Mouse (Mus musculus) forebrain, embryonic 14.5 days (tissue): ENCODE data around the gene Mrpl28. TPM values are rescaled to one million over a fixed set of nuclear protein-coding genes. Genes with fewer than 3 reads are reported as not detected.
A peak's percentile ranks its signal among the peaks of the same experiment; 100 is the strongest.
"Not testable (repeated sequence)": the region's sequence is repeated elsewhere in the genome, so short reads cannot be mapped to it uniquely, and the experiment has no call there.

ENCODE experiments used
- ATAC-seq: fragments of 200-750 bp; cut with Nextera tagmentation; 2 replicates; pipeline ENCODE4 v1.8.0; 2017; ENCODE audit warnings: mild to moderate bottlenecking, moderate library complexity
- DNase-seq: peaks from one replicate; pipeline ENCODE4 v3.0.0-alpha.2; 2015; ENCODE audit warnings: low spot score
- H3K27ac ChIP-seq: fragments of 300-500 bp; sonication (generic); 2 replicates; pipeline ENCODE4 v1.5.1; 2014; ENCODE audit warnings: low read depth, mild to moderate bottlenecking, control low read depth, low read length, moderate library complexity
- H3K27me3 ChIP-seq: fragments of 300-500 bp; sonication (generic); replicated peaks from 2 replicates; pipeline ENCODE4 v1.6.1; 2014; ENCODE audit warnings: low read length, control low read depth, mixed read lengths; ENCODE audit not compliant: control insufficient read depth, insufficient read depth
- H3K36me3 ChIP-seq: fragments of 300-500 bp; sonication (generic); 2 replicates; pipeline ENCODE4 v1.6.1; 2014; ENCODE audit warnings: low read length, control low read depth; ENCODE audit not compliant: control insufficient read depth, insufficient read depth
- H3K4me1 ChIP-seq: fragments of 300-500 bp; sonication (generic); 2 replicates; pipeline ENCODE4 v1.6.1; 2014; ENCODE audit warnings: antibody characterized with exemption, low read length, control low read depth; ENCODE audit not compliant: control insufficient read depth, insufficient read depth
- H3K4me2 ChIP-seq: fragments of 300-500 bp; sonication (generic); 2 replicates; pipeline ENCODE4 v1.6.1; 2014; ENCODE audit warnings: mild to moderate bottlenecking, control low read depth, low read length
- H3K4me3 ChIP-seq: fragments of 300-500 bp; sonication (generic); 2 replicates; pipeline ENCODE4 v1.5.1; 2014; ENCODE audit warnings: low read depth, low read length, control low read depth
- H3K9ac ChIP-seq: fragments of 300-500 bp; sonication (generic); 2 replicates; pipeline ENCODE4 v1.6.1; 2014; ENCODE audit warnings: mild to moderate bottlenecking, low read length, control low read depth, moderate library complexity
- H3K9me3 ChIP-seq: fragments of 300-500 bp; sonication (generic); replicated peaks from 2 replicates; pipeline ENCODE4 v1.6.1; 2016; ENCODE audit warnings: low read length, control low read depth, mixed read lengths; ENCODE audit not compliant: control insufficient read depth
- WGBS: fragments of 180-500 bp; shearing (Covaris S2); extraction: QIAGEN DNeasy Blood & Tissue Kit; methylation state at CpG from one replicate; pipeline ENCODE4 v1.1.7; 2014; 5-methylcytosine and 5-hydroxymethylcytosine counted together
- polyA plus RNA-seq: library from polyadenylated mRNA; unstranded; fragments of >200 nt; fragmentation: Nextera tagmentation; extraction: Ambion mirVana; gene quantifications from 2 replicates; pipeline ENCODE4 v1.2.1, GENCODE M21; 2014

Mrpl28 gene
- polyA plus RNA-seq, 1 experiment from 2014 or later: 250 TPM

DNA sequence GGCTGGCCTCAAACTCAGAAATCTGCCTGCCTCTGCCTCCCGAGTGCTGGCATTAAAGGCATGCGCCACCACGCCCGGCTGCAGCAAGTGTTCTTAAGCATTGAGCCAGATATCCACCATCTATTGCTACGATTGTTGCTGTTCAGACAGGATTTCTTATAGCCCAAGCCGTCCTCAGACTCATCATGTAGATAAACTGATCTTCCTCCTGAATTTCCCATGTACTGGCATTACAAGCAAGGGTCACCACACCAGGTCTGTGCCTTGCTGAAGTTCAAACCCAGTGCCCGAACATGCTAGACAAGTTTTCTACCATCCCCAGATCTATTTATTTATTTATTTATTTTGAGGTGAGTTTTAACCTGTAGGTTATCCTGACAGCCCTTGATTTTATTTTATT, 24.8 kb upstream of the Mrpl28 start:
- no peak for ATAC-seq
- 91% methylated on average over 7 of the region's 7 CpGs for WGBS

GRCm38 (mm10) chr17:26099316-26099715, 24.0 kb upstream of the Mrpl28 start:
- H3K27me3 ChIP-seq, ATAC-seq, H3K9me3 ChIP-seq, H3K4me3 ChIP-seq, H3K36me3 ChIP-seq, H3K4me1 ChIP-seq, H3K27ac ChIP-seq, H3K4me2 ChIP-seq, H3K9ac ChIP-seq, DNase-seq: not testable (repeated sequence)
- WGBS: 60% methylated on average over 3 of the region's 3 CpGs

More for the DNA sequence above, 24.8 kb upstream of the Mrpl28 start:
- H3K27me3 ChIP-seq: no peaks in the 10 kb centered on the region
- H3K36me3 ChIP-seq: no peaks in the 10 kb centered on the region
- H3K4me3 ChIP-seq: no peak overlapping the region
- peaks cover 4% of the 10 kb centered on the region; the same call in 1 of the 2 replicates for H3K4me1 ChIP-seq
- H3K4me2 ChIP-seq: no peak overlapping the region
- H3K9ac ChIP-seq: no peak overlapping the region
- no peaks in the 10 kb centered on the region for H3K9me3 ChIP-seq
- no peak overlapping the region for H3K27ac ChIP-seq
- DNase-seq: no peak

GRCm38 (mm10) chr17:26100166-26100565, 23.1 kb upstream of the Mrpl28 start:
- Histone ChIP-seq H3K9ac (no peak overlapping the region), H3K4me2 (no peak overlapping the region), H3K9me3 (no peaks in the 10 kb centered on the region), H3K27ac (no peak overlapping the region), H3K36me3 (no peaks in the 10 kb centered on the region), H3K27me3 (no peaks in the 10 kb centered on the region), H3K4me3 (no peak overlapping the region), H3K4me1 (no peaks in the 10 kb centered on the region)
- WGBS: 42% methylated on average over 2 of the region's 2 CpGs
- DNase-seq: no peak
- ATAC-seq: no peak

- Histone ChIP-seq H3K9me3 (no peaks in the 10 kb centered on the region), H3K4me2 (no peak overlapping the region), H3K4me3 (no peak overlapping the region), H3K27me3 (no peaks in the 10 kb centered on the region), H3K27ac (no peak overlapping the region), H3K36me3 (no peaks in the 10 kb centered on the region), H3K9ac (no peak overlapping the region), H3K4me1 (no peaks in the 10 kb centered on the region)
- 28% methylated on average over 4 of the region's 4 CpGs for WGBS
- ATAC-seq (no peak), DNase-seq (no peak)
Measured at GRCm38 (mm10) chr17:26101478-26101877, 21.8 kb upstream of the Mrpl28 start.

DNA sequence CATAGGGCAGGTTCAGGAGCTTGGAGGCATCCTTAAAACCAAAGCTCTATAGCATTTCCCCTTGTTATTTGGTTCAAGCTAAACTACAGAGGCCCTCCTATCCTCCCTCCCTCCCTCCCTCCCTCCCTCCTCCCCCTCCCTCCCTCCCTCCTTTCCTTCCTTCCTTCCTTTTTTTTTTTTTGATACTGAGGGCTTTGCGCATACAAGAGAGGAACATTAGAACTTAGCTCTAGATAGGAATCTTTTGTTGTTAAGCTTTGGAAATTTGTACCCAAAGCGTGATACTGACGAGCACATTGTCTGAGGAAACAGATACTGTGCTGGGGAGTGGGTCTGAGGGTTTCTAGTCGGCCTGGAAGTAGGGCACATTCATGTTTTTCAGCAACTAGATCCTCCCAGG, 17.7 kb upstream of the Mrpl28 start:
- WGBS: 69% methylated on average over 4 of the region's 4 CpGs
- Histone ChIP-seq H3K36me3 (no peaks in the 10 kb centered on the region), H3K4me3 (no peak overlapping the region)

DNA sequence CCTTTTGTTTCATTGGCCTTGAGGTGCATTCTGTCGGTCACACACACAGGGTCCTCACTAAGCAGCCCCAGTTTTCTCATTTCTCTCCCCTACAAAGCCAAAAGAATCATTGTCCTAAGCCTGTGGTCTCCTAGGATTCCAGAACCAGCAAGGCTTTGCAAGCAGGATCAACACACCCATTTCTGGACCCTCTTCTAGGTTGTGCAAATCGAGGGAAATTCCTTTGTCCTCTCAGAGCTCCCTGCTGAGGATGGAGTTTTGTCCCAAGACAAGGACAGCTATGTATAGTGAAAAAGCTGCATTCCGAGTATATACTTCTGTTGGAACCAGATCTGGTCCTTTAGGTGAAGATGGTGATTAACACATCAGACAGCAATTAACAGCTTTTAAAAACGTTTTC, 13.1 kb upstream of the Mrpl28 start:
- peaks cover 18% of the 10 kb centered on the region for H3K27me3 ChIP-seq
- no peaks in the 10 kb centered on the region for H3K9me3 ChIP-seq
- H3K4me2 ChIP-seq: no peak overlapping the region
- H3K4me1 ChIP-seq: peaks cover 7% of the 10 kb centered on the region; the same call in 1 of the 2 replicates
- H3K36me3 ChIP-seq: no peaks in the 10 kb centered on the region
- DNase-seq (no peak), ATAC-seq (no peak)
- 16% methylated on average over 4 of the region's 4 CpGs for WGBS
- H3K27ac ChIP-seq: no peak overlapping the region
- H3K9ac ChIP-seq: no peak overlapping the region
- H3K4me3 ChIP-seq: no peak overlapping the region

More for the DNA sequence above, 17.7 kb upstream of the Mrpl28 start:
- Histone ChIP-seq H3K9ac (no peak overlapping the region), H3K4me2 (no peak overlapping the region), H3K27ac (no peak overlapping the region), H3K27me3 (no peaks in the 10 kb centered on the region), H3K4me1 (no peaks in the 10 kb centered on the region), H3K9me3 (no peaks in the 10 kb centered on the region)
- ATAC-seq (no peak), DNase-seq (no peak)

- WGBS: 3% methylated on average over 4 of the region's 4 CpGs
- Histone ChIP-seq H3K9ac (no peak overlapping the region), H3K4me3 (no peak overlapping the region), H3K9me3 (no peaks in the 10 kb centered on the region), H3K4me2 (no peak overlapping the region), H3K27me3 (peaks cover 26% of the 10 kb centered on the region), H3K4me1 (peaks cover 7% of the 10 kb centered on the region; the same call in 1 of the 2 replicates), H3K27ac (no peak overlapping the region), H3K36me3 (no peaks in the 10 kb centered on the region)
- ATAC-seq (no peak), DNase-seq (no peak)
Measured at GRCm38 (mm10) chr17:26111024-26111423, 12.3 kb upstream of the Mrpl28 start.

GRCm38 (mm10) chr17:26111722-26112121, 11.6 kb upstream of the Mrpl28 start:
- DNase-seq (no peak), ATAC-seq (no peak)
- Histone ChIP-seq H3K4me2 (no peak overlapping the region), H3K4me1 (peaks cover 7% of the 10 kb centered on the region; the same call in 1 of the 2 replicates), H3K27ac (no peak overlapping the region), H3K4me3 (no peak overlapping the region), H3K9ac (no peak overlapping the region), H3K27me3 (peaks cover 26% of the 10 kb centered on the region), H3K9me3 (no peaks in the 10 kb centered on the region), H3K36me3 (no peaks in the 10 kb centered on the region)
- WGBS: 20% methylated on average over 4 of the region's 4 CpGs

DNA sequence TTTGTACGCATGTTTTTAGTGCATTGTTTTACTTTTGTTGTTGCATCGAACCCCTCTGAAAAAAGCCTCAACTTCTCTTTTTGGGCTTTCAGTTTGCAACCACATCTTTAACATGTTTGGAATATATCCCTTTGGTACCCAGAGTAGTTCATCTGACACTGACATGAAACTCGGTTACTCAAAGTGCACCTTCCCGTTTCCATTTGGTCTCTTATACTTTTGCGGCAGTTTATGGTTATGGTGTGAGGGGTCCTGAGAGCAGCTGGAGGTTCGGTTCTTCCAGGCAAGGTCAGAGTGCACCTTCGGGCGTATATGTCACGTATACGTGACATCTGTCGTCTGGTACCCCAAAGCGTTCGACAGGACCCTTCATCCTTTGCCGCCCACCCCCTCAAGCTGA, 10.5 kb upstream of the Mrpl28 start:
- no peaks in the 10 kb centered on the region for H3K9me3 ChIP-seq
- H3K4me2 ChIP-seq: peak overlapping the region; percentile 95
- WGBS: 22% methylated on average over 14 of the region's 14 CpGs
- peaks cover 7% of the 10 kb centered on the region; the same call in 1 of the 2 replicates for H3K4me1 ChIP-seq
- H3K27me3 ChIP-seq: peaks cover 26% of the 10 kb centered on the region
- ATAC-seq (no peak), DNase-seq (no peak)
- H3K27ac ChIP-seq: no peak overlapping the region
- H3K36me3 ChIP-seq: no peaks in the 10 kb centered on the region
- peak overlapping the region; percentile 79 for H3K9ac ChIP-seq
- H3K4me3 ChIP-seq: peak overlapping the region; percentile 72
